Mouse (Mus musculus): ENCODE data around the gene Zfp185. TPM values are rescaled to one million over a fixed set of nuclear protein-coding genes. Genes with fewer than 3 reads are reported as not detected.
"Not testable (repeated sequence)": the region's sequence is repeated elsewhere in the genome, so short reads cannot be mapped to it uniquely, and the experiment has no call there.

Gene Zfp185
- polyA plus RNA-seq, 1 experiment from 2014 or later = 5.7 TPM

DNA sequence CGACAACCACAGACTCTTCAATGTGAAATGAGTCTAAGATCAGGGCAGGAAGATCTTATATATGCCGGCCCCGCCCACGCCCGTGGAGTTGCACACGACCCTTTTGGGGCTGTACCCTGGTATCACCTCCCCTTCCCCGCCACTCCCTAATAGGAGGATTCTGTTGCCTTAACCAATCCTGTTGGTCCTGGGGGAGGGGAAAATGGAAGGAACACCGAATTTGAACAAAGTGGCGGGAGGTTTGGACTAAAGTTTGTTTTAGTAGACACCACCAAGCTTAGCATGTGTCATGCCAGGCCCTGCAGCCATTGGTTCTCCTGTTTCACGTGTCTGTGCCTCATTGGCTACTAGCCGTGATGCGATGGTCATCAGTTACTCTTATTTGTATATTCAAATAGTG, 52.5 kb downstream of the Zfp185 start:
- H3K27ac ChIP-seq (ENCODE audit: low read length) = no peak overlapping the region
- WGBS = 82% methylated on average over 12 of the region's 12 CpGs
- no peaks in the 10 kb centered on the region for H3K27me3 ChIP-seq (replicated peaks; ENCODE audit: insufficient read depth, low read length)
- no peak for TF ChIP-seq CTCF (IDR thresholded peaks at IDR 0.05)
- TF ChIP-seq EP300 (IDR thresholded peaks at IDR 0.05) = no peak
- no peak overlapping the region for H3K4me2 ChIP-seq (replicated peaks; ENCODE audit: low read depth, low read length)
- DNase-seq (ENCODE audit: low spot score) (no peak), ATAC-seq (no peak)
- H3K4me3 ChIP-seq (ENCODE audit: low read depth, low read length) = no peak overlapping the region
- no peaks in the 10 kb centered on the region for H3K9me3 ChIP-seq (ENCODE audit: low read length)
- no peaks in the 10 kb centered on the region for H3K36me3 ChIP-seq (ENCODE audit: insufficient read depth, low read length)
- no peaks in the 10 kb centered on the region for H3K4me1 ChIP-seq (ENCODE audit: insufficient read depth, low read depth, low read length)
- H3K9ac ChIP-seq (replicated peaks; ENCODE audit: low read depth) = no peak overlapping the region

DNA sequence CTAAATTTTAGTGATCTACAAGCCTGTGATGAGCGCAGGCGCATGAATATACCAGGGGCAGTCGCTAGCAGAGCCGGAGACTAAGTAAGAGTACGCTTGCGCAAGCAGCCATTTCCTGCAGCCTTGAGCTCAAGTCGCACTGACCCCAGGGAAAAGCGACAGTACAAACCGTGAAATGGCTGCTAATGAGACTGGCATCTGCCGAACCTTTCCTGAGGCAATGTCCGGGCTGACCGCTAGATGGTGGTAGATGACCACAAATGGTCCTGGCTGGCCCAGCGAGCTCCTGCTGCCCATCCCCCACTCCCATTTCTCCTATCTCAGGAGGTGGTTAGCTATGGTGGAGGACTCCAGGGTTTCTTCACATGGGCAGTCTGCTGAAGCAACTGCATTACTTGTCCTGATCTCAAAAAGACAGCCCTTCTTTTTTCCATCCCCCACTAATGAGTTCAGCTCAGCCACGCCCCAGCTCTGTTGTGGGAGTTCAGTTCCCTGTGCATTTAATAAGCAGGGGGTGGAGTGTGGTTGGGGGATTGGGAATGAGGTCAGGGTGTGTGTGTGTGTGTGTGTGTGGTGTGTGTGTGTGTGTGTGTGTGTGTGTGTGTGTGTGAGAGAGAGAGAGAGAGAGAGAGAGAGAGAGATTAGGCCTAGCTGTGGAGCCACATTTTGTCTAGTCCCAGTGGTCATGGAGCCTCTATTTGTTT, 66.9 kb downstream of the Zfp185 start:
- peak; percentile 97 for ATAC-seq
- Histone ChIP-seq H3K9me3 (ENCODE audit: low read length) (no peaks in the 10 kb centered on the region), H3K4me2 (replicated peaks; ENCODE audit: low read depth, low read length) (no peak overlapping the region), H3K27me3 (replicated peaks; ENCODE audit: insufficient read depth, low read length) (no peaks in the 10 kb centered on the region), H3K4me3 (ENCODE audit: low read depth, low read length) (no peak overlapping the region), H3K36me3 (ENCODE audit: insufficient read depth, low read length) (no peaks in the 10 kb centered on the region), H3K27ac (ENCODE audit: low read length) (no peak overlapping the region), H3K4me1 (ENCODE audit: insufficient read depth, low read depth, low read length) (no peaks in the 10 kb centered on the region), H3K9ac (replicated peaks; ENCODE audit: low read depth) (no peak overlapping the region)
- TF ChIP-seq EP300 (IDR thresholded peaks at IDR 0.05) (no peak), CTCF (IDR thresholded peaks at IDR 0.05) (peak; percentile 90)
- WGBS = 11% methylated on average over 14 of the region's 14 CpGs
- DNase-seq (ENCODE audit: low spot score) = peak; percentile 91

DNA sequence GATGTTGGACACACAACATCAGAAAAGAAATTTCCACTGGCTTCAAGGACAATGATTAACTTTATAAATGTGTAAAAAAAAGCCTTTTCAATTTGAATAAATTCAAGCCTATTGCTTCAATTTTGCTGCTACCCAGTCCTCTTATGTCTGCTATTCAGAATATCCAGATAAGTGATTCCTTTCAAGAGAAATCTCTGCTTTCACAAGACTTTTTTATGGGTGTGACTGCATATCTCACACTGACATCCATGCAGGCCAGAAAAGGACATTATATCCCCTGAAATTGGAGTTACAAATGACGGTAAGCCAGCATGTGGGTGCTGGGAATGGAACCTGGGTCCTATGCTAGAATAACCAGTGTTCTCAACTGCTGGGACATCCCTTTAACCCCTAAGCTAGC, 74.4 kb downstream of the Zfp185 start:
- H3K4me3 ChIP-seq (ENCODE audit: low read depth, low read length) = no peak overlapping the region
- no peak overlapping the region for H3K4me2 ChIP-seq (replicated peaks; ENCODE audit: low read depth, low read length)
- no peak for DNase-seq (ENCODE audit: low spot score)
- no peaks in the 10 kb centered on the region for H3K36me3 ChIP-seq (ENCODE audit: insufficient read depth, low read length)
- ATAC-seq = no peak
- no peaks in the 10 kb centered on the region for H3K4me1 ChIP-seq (ENCODE audit: insufficient read depth, low read depth, low read length)
- TF ChIP-seq CTCF (IDR thresholded peaks at IDR 0.05) (no peak), EP300 (IDR thresholded peaks at IDR 0.05) (no peak)
- H3K27ac ChIP-seq (ENCODE audit: low read length) = no peak overlapping the region
- no peak overlapping the region for H3K9ac ChIP-seq (replicated peaks; ENCODE audit: low read depth)
- H3K27me3 ChIP-seq (replicated peaks; ENCODE audit: insufficient read depth, low read length) = no peaks in the 10 kb centered on the region
- WGBS = 65% methylated on average over 1 of the region's 1 CpGs
- H3K9me3 ChIP-seq (ENCODE audit: low read length) = no peaks in the 10 kb centered on the region

DNA sequence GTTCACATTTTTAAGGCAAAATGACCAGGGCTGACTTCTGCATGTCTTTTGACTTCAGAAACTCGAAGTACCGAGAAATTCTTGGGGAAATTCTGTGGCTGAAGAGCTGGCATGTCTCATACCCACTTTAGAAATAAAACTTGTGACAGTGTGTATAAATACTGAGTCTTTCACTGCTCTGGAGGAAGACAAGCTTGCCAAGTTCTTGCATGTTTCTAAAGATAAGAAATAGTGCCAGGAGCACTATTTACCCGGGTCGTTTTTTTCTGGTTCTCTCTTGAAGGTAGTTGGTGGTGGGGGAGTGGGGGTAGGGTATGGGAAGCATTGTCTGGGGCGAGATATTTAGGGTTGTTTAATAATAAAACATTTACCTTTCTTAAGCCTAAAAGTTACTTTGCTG, 75.2 kb downstream of the Zfp185 start:
- Histone ChIP-seq H3K36me3 (ENCODE audit: insufficient read depth, low read length) (no peaks in the 10 kb centered on the region), H3K4me2 (replicated peaks; ENCODE audit: low read depth, low read length) (no peak overlapping the region), H3K9me3 (ENCODE audit: low read length) (no peaks in the 10 kb centered on the region), H3K4me1 (ENCODE audit: insufficient read depth, low read depth, low read length) (no peaks in the 10 kb centered on the region), H3K4me3 (ENCODE audit: low read depth, low read length) (no peak overlapping the region), H3K27me3 (replicated peaks; ENCODE audit: insufficient read depth, low read length) (no peaks in the 10 kb centered on the region), H3K27ac (ENCODE audit: low read length) (no peak overlapping the region), H3K9ac (replicated peaks; ENCODE audit: low read depth) (no peak overlapping the region)
- TF ChIP-seq CTCF (IDR thresholded peaks at IDR 0.05) (no peak), EP300 (IDR thresholded peaks at IDR 0.05) (no peak)
- WGBS = 18% methylated on average over 5 of the region's 5 CpGs
- no peak for DNase-seq (ENCODE audit: low spot score)
- no peak for ATAC-seq

DNA sequence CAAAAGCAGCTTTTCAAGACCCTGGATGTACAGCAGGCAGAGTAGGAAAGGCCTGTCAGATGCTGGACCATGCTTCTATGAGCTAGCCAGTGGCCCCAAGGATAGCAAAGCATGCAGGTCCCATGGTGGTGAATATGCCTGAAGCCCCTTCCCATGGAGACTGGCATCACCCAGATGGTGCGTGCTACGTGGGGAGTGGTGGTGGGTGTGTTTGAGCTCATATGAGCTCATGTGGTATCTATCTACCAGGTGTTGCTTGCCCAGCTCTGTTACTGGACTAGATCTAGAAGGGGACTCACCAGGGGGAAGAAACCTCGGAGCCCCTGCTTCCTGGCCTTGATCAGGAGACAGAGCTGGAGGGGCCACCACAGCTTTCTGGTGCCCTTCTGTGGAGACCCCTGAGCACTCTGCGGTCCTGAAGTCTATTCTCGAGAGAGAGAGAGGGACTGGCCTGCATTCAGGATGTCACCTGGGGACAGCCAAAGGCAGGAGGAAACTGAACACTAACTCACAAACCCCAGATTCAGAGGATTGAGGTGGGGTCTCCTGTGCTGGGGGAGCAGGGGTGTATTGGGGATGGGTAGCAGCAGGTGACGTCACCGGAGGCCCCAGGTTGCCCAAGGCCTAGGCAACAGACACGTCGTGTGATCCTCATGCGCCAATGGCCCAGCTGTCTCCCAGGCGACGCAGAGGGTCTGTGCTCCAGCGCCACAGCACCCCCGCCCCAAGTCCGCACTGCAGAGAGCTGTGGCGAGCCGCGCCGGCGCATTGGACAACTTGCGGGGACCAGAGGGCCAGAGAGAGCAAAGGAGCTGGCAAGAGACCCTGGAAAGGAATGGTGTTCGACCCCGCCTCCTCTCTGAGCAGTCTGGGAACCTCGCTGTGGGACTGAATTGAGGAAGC, 76.6 kb downstream of the Zfp185 start:
- 47% methylated on average over 13 of the region's 24 CpGs for WGBS
- no peaks in the 10 kb centered on the region for H3K9me3 ChIP-seq (ENCODE audit: low read length)
- no peaks in the 10 kb centered on the region for H3K27me3 ChIP-seq (replicated peaks; ENCODE audit: insufficient read depth, low read length)
- DNase-seq (ENCODE audit: low spot score) (no peak), ATAC-seq (no peak)
- H3K9ac ChIP-seq (replicated peaks; ENCODE audit: low read depth) = no peak overlapping the region
- no peaks in the 10 kb centered on the region for H3K4me1 ChIP-seq (ENCODE audit: insufficient read depth, low read depth, low read length)
- H3K27ac ChIP-seq (ENCODE audit: low read length) = no peak overlapping the region
- no peak overlapping the region for H3K4me3 ChIP-seq (ENCODE audit: low read depth, low read length)
- no peak overlapping the region for H3K4me2 ChIP-seq (replicated peaks; ENCODE audit: low read depth, low read length)
- TF ChIP-seq CTCF (IDR thresholded peaks at IDR 0.05) (no peak), EP300 (IDR thresholded peaks at IDR 0.05) (no peak)
- H3K36me3 ChIP-seq (ENCODE audit: insufficient read depth, low read length) = no peaks in the 10 kb centered on the region

DNA sequence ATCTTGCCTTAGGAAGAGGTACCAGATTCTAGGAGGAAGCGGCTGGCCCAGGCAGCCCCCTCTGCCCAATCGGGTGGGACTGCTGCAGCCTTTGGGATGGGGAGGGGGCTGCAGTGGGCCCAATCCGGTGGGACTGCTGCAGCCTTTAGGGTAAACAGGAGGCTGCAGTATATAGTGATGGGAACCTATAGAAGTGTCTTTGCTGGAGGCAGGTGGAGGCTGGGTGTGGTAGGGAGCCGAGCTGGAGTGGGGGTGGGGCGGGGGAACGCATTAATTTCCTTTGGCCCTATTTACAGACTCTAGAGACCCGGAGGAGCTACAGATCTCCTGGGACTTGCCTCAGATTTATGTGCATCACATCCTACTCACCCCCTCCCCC, 77.3 kb downstream of the Zfp185 start, which contains the start of gene Pnma3:
Gene Pnma3, plus strand, starts transcription at position 373 of the 379 bp plus-strand sequence.
- no peak for TF ChIP-seq EP300 (IDR thresholded peaks at IDR 0.05)
- no peak for TF ChIP-seq CTCF (IDR thresholded peaks at IDR 0.05)
- Histone ChIP-seq H3K9me3 (ENCODE audit: low read length) (no peaks in the 10 kb centered on the region), H3K4me1 (ENCODE audit: insufficient read depth, low read depth, low read length) (no peaks in the 10 kb centered on the region), H3K4me2 (replicated peaks; ENCODE audit: low read depth, low read length) (no peak within 1 kb of the TSS), H3K4me3 (ENCODE audit: low read depth, low read length) (no peak within 1 kb of the TSS), H3K27me3 (replicated peaks; ENCODE audit: insufficient read depth, low read length) (no peaks in the 10 kb centered on the region), H3K9ac (replicated peaks; ENCODE audit: low read depth) (no peak within 1 kb of the TSS), H3K36me3 (ENCODE audit: insufficient read depth, low read length) (no peaks in the 10 kb centered on the region), H3K27ac (ENCODE audit: low read length) (no peak within 1 kb of the TSS)
- 39% methylated on average over 4 of the region's 7 CpGs for WGBS
- ATAC-seq = no peak
- DNase-seq (ENCODE audit: low spot score) = no peak

DNA sequence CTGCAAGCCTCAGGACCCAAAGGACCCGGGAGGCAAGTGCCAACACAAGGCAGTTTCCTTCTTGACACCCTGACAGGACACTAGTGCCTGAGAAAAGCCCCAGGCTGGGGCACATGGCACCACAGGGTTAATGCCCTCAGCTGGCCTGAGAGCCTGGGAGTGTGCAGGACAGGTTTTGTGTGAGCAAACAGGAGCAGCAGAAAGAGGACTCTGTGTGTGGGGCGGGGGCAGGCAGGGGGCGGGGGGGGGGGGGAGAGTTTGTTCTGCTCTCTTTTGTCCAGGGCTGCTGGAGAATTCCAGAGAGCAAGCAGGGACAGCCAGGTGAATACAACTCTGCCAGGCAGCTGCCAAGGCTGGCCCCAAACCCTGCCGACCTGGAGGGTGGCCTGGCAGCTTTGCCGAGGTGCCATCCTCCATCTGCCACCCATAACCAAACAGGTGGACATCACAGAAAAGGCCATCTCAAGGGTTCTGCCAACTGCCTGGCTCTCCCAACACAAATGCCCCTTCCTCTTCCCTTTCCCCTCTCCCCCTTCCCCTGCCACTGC, 79.7 kb downstream of the Zfp185 start:
- not testable (repeated sequence) for H3K27ac ChIP-seq (ENCODE audit: low read length); DNase-seq (ENCODE audit: low spot score); H3K9ac ChIP-seq (replicated peaks; ENCODE audit: low read depth); H3K9me3 ChIP-seq (ENCODE audit: low read length); H3K4me3 ChIP-seq (ENCODE audit: low read depth, low read length); H3K27me3 ChIP-seq (replicated peaks; ENCODE audit: insufficient read depth, low read length); H3K36me3 ChIP-seq (ENCODE audit: insufficient read depth, low read length); H3K4me1 ChIP-seq (ENCODE audit: insufficient read depth, low read depth, low read length); H3K4me2 ChIP-seq (replicated peaks; ENCODE audit: low read depth, low read length)
- peak; percentile 70 for ATAC-seq
- WGBS = no CpG with 5 or more reads among the region's 5 CpGs

All from lung, postnatal 0 days (tissue).